ENCODE assay signal across 8 mouse cellular contexts in genomic region chr19:5272801-5273733, GRCm38 (mm10). TPM values are rescaled to one million over a fixed set of nuclear protein-coding genes. Genes with fewer than 3 reads are reported as not detected.
DNase-seq lines count a peak whose midpoint lies in the region; ATAC-seq and TF ChIP-seq lines count a peak whose summit lies in the region.

Gene Pacs1 (minus strand): TSS chr19:5273119.

- intact Hi-C loops in heart, postnatal 25 days (cut with DNase I) = no loop called here

- H3K4me3 ChIP-seq in ES-Bruce4 (ENCODE audit: low read depth, low read length) = peak within 1 kb of the TSS; percentile 81
- peak within 1 kb of the TSS; percentile 62 for H3K4me3 ChIP-seq in forebrain, embryonic 15.5 days
- peak within 1 kb of the TSS; percentile 82 for H3K4me3 ChIP-seq in lung, adult 2 months (replicated peaks; ENCODE audit: extremely low read depth, low read depth, low read length)

- TF ChIP-seq POLR2A in ES-Bruce4 (IDR thresholded peaks at IDR 0.05; ENCODE audit: insufficient read depth, low read length) = peak; percentile 37
- peak; percentile 83; the same call in 1 of the 2 replicates for TF ChIP-seq POLR2A in lung, adult 2 months (IDR thresholded peaks at IDR 0.05; ENCODE audit: borderline replicate concordance, extremely low read depth, low read depth, low read length)

- peak; percentile 80 for DNase-seq in cerebellum, adult 11 months
- DNase-seq in heart, postnatal 25 days (ENCODE audit: low spot score) = peak; percentile 87
- DNase-seq in layer of hippocampus, adult 18-20 months (ENCODE audit: low spot score in 2 of 2) = peak; percentile 88
- peak; percentile 85 for DNase-seq in lung, adult 2 months
- DNase-seq in thymus, adult 18-20 months = peak; percentile 92 to 94

- peaks cover 25% of the 10 kb centered on the region for H3K36me3 ChIP-seq in ES-Bruce4 (ENCODE audit: control insufficient read depth, insufficient read depth, low read length, poor library complexity, severe bottlenecking)
- H3K36me3 ChIP-seq in forebrain, embryonic 15.5 days = peaks cover 32% of the 10 kb centered on the region

- WGBS in forebrain, embryonic 15.5 days = under 1% methylated on average over 65 of the region's 97 CpGs
- WGBS in lung, adult 2 months = under 1% methylated on average over 80 of the region's 97 CpGs

- H3K4me2 ChIP-seq in forebrain, embryonic 15.5 days (replicated peaks) = peak within 1 kb of the TSS; percentile 77

- TF ChIP-seq CTCF in ES-Bruce4 (IDR thresholded peaks at IDR 0.05; ENCODE audit: low read depth, low read length) = no peak
- TF ChIP-seq CTCF in lung, adult 2 months (IDR thresholded peaks at IDR 0.05; ENCODE audit: insufficient read depth, low read length) = no peak

- no peaks in the 10 kb centered on the region for H3K27me3 ChIP-seq in ES-Bruce4 (ENCODE audit: control insufficient read depth, insufficient read depth, low read length, poor library complexity, severe bottlenecking)
- H3K27me3 ChIP-seq in forebrain, embryonic 15.5 days = no peaks in the 10 kb centered on the region

- no peak for TF ChIP-seq EP300 in ES-Bruce4 (IDR thresholded peaks at IDR 0.05; ENCODE audit: insufficient read depth, low read depth, low read length)

- H3K9ac ChIP-seq in ES-Bruce4 (ENCODE audit: low read depth, poor library complexity, severe bottlenecking) = peak within 1 kb of the TSS; percentile 85
- H3K9ac ChIP-seq in forebrain, embryonic 15.5 days (replicated peaks) = peak within 1 kb of the TSS; percentile 81

- ATAC-seq in forebrain, embryonic 15.5 days (replicated peaks) = peak; percentile 95
- peak; percentile 65 for ATAC-seq in neutrophil, adult 5-6 weeks (ENCODE audit: extremely low read depth, insufficient number of reproducible peaks, low FRiP score, poor library complexity, severe bottlenecking)

- peak within 1 kb of the TSS; percentile 80 for H3K27ac ChIP-seq in ES-Bruce4 (ENCODE audit: insufficient read depth, low read length)
- H3K27ac ChIP-seq in forebrain, embryonic 15.5 days (replicated peaks) = peak within 1 kb of the TSS; percentile 93

- no peaks in the 10 kb centered on the region for H3K4me1 ChIP-seq in ES-Bruce4 (ENCODE audit: control insufficient read depth, insufficient read depth, low read length)
- peaks cover 36% of the 10 kb centered on the region for H3K4me1 ChIP-seq in forebrain, embryonic 15.5 days
- H3K4me1 ChIP-seq in lung, adult 2 months (ENCODE audit: control insufficient read depth, insufficient read depth, low read length) = peaks cover 17% of the 10 kb centered on the region

- H3K9me3 ChIP-seq in ES-Bruce4 (replicated peaks; ENCODE audit: control insufficient read depth, insufficient read depth, low read length, poor library complexity, severe bottlenecking) = no peaks in the 10 kb centered on the region
- H3K9me3 ChIP-seq in forebrain, embryonic 15.5 days = no peaks in the 10 kb centered on the region

RNA-seq across cellular contexts. Expression of gene Pacs1, which starts in this region (rescaled TPM):
- 18.3 and 22.0 TPM in 2 replicates for polyA plus RNA-seq in ES-Bruce4 (2011; ENCODE audit: insufficient read depth, insufficient read length, low read depth, missing spikeins)
- polyA plus RNA-seq in forebrain, embryonic 15.5 days (2015; fragmentation: Nextera tagmentation; extraction: Ambion mirVana) = 32.5 and 33.3 TPM in 2 replicates
- total RNA-seq in heart, postnatal 25 days (2021) = 10 to 100 TPM; 21.1 TPM
- 10 to 100 TPM; 52.1 to 52.5 TPM for total RNA-seq in layer of hippocampus, adult 18-20 months (2021)
- polyA plus RNA-seq in lung, adult 2 months (2012; rRNA removed) = 37.2 and 40.6 TPM in 2 replicates
- total RNA-seq in neutrophil, adult 5-6 weeks (2017) = 50.5 and 54.0 TPM in 2 replicates

Comparison
In these comparisons a context has a peak if more than half of its experiments do, and no peak if none do; other contexts are left out.
1. Peak in every context shown above with its lines: DNase-seq, ATAC-seq, H3K4me3 ChIP-seq and H3K27ac ChIP-seq.